Mouse (Mus musculus) adrenal gland, adult 18-20 months (tissue): Measurements from ENCODE around the gene Phf20. TPM values are rescaled to one million over a fixed set of nuclear protein-coding genes. Genes with fewer than 3 reads are reported as not detected.
"Not testable (repeated sequence)": the region's sequence is repeated elsewhere in the genome, so short reads cannot be mapped to it uniquely, and the experiment has no call there.

Source experiments
- DNase-seq, 2 experiments: peaks; one replicate each; pipeline ENCODE4 v3.0.0; 2021 to 2022; ENCODE audit warnings: low spot score in 2 of 2
- long read RNA-seq, 2 experiments: library from polyadenylated mRNA; stranded (forward); transcript quantifications; one replicate each; pipeline ENCODE4 v2.0.0; 2021
- total RNA-seq, 2 experiments: library from RNA; stranded (reverse); gene quantifications; 1 replicate in 1 of 2; 2 replicates in 1 of 2; pipeline ENCODE4 v1.2.3; 2021

The Phf20 gene
- total RNA-seq, result 10 to 100 TPM; 32.3 to 42.2 TPM
- long read RNA-seq, experiment 1, full-length matches to known transcripts, result 8 of 15 reads
- long read RNA-seq, experiment 1, partial matches to known transcripts, result 3 of 15 reads
- long read RNA-seq, experiment 1, other reads (novel, unspliced or antisense), result 4 of 15 reads
- long read RNA-seq, experiment 2, partial matches to known transcripts, result 25 of 31 reads
- long read RNA-seq, experiment 2, other reads (novel, unspliced or antisense), result 6 of 31 reads

- peak; percentile 99 for DNase-seq
Observed at GRCm38 (mm10) chr2:156196302-156197128, at the start of gene Phf20. Gene Phf20, plus strand, starts transcription at chr2:156196466.

GRCm38 (mm10) chr2:156147316-156147915, 48.9 kb upstream of the Phf20 start:
- DNase-seq, result no peak

GRCm38 (mm10) chr2:156151538-156151937, 44.7 kb upstream of the Phf20 start:
- no peak for DNase-seq

DNA sequence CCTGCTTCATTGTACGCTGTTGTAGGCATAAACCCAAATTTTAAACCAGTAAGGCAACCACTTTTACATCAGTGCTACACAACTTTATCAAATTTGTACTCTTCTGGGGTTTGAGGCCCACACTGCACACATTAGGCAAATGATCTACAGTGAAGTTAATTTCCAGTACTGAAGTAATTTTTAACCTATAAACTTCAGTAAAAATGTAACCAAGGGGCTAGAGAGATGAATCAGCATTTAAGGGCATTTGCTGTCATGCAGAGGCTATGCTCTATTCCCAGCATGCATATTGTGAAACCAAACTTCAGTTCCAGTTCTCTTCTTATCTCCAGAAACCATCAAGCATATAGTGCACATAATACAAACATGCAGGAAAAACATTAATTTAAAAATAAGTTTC, 30.8 kb upstream of the Phf20 start:
- DNase-seq, result no peak

- no peak for DNase-seq
Observed at GRCm38 (mm10) chr2:156166557-156166956, 29.7 kb upstream of the Phf20 start.

DNA sequence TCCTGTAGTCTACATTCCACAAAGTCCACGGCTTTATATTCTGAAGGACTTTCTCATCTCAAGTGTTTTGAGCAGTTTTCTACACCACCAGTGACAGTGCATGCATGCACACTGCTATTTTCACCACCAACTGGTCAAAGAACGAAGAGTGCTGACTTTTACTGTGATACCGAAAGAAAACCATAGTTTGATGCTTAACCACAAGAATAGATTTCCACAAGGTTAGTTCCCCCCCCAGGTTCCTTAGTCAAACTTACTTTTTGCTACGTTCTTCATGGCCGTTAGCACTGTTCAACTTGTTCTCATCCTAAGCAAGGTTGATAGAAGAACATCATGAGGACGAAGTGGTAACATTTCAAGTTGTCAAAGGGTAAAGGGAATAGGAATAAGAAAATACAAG, 19.2 kb upstream of the Phf20 start:
- no peak for DNase-seq

- DNase-seq, result no peak
Observed at GRCm38 (mm10) chr2:156177651-156178050, 18.6 kb upstream of the Phf20 start.

GRCm38 (mm10) chr2:156179046-156179795, 17.0 kb upstream of the Phf20 start:
- peak; percentile 72 to 74 for DNase-seq

GRCm38 (mm10) chr2:156179796-156180093, 16.5 kb upstream of the Phf20 start:
- no peak for DNase-seq

DNA sequence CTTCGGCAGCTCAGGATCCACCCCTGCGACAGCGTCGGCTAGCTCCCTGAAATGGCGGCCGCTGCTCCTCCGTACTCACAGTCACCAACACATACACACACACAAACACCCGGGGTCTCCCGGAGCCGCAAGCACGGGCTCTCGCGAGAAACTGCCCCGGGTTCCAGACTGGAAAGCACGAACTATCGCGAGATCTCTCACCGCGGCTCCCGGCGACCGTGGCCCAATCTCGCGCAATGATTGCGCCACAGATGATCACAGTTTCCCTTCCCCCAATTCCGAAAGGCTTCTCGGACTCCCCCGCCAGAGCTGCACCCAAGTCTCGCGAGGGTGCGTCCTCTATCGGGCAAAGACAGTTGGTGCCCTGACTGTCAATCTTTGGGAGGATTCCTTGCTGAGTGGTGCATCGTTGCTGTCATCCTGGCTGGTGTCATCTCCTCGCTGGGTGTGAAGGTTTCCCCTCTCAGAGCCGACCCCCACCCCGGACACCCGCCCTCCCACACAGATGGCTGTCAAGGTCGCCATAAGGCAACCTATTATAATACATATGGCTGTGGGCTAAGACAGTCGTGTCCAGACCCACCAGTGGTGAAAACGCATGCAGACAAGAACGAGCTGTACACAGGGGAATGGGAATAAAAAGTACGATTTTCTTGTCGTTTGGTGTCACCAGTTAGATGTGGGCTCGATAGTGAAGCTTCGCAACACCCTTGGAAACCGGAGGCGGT, 16.0 kb upstream of the Phf20 start, which contains the start of gene Rbm39:
TSS of gene Rbm39 (minus strand) at position 145 of the 728 bp plus-strand sequence.
- peak; percentile 100 for DNase-seq

DNA sequence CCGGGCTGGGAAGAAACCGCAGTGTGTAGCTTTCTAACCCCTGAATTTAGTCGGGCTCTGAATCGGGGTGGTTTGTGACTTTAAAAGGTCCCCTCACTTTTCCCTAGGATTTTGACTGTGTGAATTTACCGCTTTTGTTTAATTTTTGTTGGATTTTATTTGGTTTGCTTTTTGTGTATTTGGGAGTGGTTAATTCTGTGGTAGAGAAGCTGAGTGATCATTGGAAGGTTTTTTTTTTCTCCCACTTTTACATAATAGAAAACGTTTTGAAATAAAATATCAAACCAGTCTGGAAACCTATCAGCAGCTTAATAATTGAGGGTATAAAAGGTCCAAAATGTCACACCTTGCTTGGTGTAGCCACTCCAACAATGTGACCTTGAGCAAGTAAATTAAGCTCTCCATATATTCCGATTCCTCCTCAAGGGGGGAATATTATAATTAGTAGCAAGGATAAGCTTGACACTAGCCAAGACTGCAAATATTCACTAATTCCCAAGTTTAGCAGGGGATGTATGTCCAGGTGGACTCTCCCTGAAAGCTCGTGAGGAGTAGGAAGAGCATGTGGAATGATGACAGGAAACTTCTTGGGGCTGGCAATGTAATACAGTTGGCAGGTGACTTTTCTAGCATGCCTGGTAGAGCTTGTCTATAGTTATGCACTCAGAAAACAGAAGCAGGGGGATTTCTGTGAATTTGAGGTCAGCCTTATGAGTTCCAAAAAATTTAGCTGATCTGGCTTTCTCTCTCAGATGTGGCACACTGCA, 15.3 kb upstream of the Phf20 start:
- DNase-seq, result no peak

DNA sequence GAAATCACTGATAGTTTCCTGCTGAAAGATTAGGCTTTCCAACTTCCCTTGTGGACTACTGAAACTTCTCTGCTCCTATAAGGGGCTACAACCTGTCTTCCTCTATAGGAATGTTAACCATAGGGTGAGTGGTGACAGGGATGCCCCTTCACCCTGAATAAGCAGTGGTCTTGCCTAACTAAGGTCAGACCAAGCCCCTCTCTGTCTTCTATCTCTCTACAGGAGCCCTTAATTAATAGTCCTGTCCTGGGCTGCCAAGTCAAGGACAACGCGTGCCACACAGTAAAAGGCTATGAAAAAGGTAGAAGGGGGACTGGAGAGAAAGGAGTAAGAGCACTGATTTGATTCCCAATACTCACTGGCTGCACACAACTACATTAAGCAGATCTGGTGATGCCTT, 14.7 kb upstream of the Phf20 start:
- no peak for DNase-seq

GRCm38 (mm10) chr2:156189241-156189640, 7.0 kb upstream of the Phf20 start:
- not testable (repeated sequence) for DNase-seq

DNA sequence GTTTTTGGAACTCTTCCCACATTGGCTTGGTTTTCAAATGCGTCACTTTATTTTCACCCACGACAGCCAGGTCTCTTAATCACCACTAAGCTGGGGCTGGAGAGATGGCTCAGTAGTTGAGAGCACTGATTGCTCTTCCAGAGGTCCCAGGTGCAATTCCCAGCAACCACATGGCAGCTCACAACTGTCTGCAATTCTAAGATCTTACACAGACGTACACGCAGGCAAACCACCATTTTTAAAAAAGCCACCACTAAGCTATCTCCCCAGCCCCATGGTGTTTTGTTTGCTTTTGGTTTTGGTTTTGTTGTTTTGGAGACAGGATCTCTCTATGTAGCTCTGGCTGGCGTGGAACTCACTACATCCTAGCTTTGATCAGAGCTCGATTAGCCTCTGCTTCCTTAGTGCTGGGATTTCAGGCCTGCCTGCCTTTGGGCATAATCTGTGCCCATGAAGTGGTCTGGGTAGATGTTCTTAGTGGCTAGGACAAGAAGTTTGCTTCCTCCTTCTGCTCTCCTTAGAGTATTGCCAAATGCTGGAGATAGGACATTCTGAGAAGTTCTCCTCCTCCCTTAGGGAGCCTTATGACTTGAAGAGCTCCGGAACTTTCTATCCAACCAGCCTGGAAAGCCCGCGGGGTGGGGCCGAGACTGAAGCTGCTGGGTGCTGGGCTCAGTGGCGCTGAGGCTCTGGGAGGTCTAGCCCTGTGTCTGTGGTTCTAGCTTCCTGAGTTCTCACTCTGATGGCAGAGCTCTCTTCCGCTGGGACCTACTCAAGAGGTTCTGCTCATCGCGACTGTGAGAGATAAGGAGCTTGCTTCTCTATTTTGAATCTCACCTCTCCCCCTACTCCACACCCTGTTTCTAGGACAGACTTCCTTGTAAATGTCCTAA, 6.0 kb upstream of the Phf20 start:
- no peak for DNase-seq

GRCm38 (mm10) chr2:156191540-156191939, 4.7 kb upstream of the Phf20 start:
- DNase-seq, result no peak

DNA sequence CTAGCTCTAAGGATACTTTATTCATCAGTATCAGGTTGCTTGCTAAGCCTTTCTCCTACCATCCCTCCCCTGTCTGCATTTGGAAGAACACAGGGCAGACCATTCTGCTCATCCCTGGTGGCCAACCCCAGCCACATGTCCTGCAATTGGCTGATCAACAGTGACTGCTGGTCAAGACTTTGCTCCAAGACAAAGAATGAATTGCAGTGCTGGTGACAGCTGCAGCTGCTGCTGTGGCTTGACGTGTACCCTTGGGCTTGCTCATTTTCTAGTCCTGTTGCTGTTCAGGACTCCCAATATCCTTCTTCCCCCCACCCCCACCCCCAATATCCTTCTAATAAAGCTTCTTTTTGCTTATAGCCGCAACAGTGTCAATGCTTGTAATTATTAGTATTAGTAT, 4.2 kb upstream of the Phf20 start:
- DNase-seq, result no peak

DNA sequence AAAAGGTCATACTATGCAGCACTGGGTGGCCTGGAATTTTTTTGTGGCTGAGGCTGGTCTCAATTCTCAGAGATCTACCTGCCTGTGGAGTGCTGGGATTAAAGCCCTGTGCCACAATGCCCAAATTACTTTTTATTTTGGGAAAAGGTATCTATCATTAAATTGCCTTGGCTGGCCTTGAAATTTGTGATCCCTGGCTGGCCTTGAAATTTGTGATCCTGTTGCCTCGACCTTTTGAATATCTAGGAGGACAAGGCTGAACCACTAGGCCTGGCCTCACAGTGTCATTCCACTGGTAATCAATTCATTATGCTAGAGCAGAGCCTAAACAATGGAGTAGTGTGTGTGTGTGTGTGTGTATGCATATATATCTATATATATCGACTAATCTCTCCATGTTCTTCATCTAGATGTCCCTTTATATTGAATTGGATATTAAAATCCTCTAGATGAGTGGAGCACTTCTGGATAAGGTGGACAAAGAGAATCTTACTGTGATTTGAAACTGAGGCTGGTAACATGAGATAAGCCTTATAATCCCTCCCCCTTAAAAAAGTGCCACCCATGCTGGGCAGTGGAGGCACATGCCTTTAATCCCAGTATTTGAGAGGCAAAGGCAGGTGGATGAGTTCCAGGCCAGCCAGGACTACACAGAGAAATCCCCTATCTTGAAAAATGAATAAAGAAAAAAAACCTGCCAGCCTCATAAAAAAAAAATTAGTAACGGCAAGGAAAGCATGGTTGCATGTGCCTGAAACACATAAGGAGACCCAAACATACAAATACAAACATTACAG, 3.0 kb upstream of the Phf20 start:
- DNase-seq, result no peak

DNA sequence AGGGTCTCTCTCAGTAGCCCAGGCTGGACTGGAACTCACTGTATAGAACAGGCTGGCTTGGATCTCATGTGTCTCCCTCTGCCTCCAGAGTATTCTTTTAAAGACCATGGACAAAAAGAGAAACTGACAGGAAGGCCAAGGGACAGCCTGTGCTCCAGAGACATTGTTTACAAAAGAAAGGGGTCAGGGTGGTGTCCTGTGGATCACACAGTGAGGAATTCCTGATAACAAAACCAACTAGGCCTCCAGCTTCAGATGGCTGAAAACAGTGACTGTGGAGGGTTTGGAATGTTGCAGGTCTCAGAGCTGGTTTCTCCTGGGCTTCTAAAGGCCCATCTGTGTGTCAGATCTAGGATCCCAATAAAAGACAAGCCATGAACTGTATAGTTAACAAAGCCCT, 1.7 kb upstream of the Phf20 start:
- DNase-seq, result no peak
